Mouse (Mus musculus) layer of hippocampus, adult 8-10 months (tissue): ENCODE measurements at regions not wholly inside any gene's neighbourhood (a gene's known extent, or its start where the extent isn't known, plus 50 kb on each side); places are given as distances from the start of the nearest gene placed in this dataset.

Experiments used
- DNase-seq, 2 experiments: peaks; one replicate each; pipeline ENCODE4 v3.0.0; 2022; ENCODE audit warnings: low spot score in 2 of 2

DNA sequence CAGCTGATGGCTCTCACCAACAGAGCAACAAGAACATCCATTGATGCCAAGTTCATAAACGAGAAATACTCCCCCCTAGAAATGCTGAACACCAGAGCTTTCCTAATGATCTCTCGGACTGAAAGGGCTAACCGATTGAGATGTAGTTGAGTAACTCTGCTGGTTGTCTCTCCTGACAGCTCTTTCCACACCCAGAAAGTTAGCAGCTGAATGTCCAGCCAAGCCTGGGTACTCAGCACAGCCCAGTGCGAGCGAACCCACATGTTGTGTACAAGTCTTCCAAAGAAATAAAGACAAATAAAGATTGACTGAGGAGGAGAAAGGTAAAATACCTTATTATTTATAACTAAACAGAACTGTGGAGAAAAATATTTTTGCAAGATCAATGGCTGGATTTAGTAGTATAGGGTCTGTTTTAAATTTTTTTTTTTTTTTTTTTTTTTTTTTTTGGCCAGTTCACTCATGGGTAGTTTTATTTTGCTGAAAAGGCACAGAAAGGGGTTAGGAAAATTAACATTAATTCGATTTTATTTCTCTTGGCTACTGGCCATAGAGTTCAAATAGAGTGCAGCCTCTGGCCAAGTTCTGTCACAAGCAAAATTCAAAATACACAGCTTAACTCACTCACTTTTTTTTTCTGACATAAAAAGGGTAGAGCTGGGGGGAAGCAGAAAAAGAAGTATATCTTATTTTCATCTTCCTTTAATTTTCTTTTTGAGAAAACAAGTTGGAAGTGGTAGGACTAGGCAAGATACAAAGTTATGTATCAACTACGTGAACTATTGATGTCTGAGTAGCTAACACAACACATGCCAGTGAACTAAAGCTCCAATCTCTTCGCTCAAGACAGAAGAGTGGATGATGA, 261.2 kb upstream of the Npvf start:
- DNase-seq = no peak

- no peak for DNase-seq
Measured at GRCm38 (mm10) chr6:50918248-50918647, 264.0 kb upstream of the Npvf start.

- DNase-seq = no peak
Measured at GRCm38 (mm10) chr6:50922235-50922634, 268.0 kb upstream of the Npvf start.

GRCm38 (mm10) chr6:50924571-50924970, 270.3 kb upstream of the Npvf start:
- DNase-seq = no peak

- DNase-seq = no peak
Measured at GRCm38 (mm10) chr6:50924998-50925397, 270.8 kb upstream of the Npvf start.

DNA sequence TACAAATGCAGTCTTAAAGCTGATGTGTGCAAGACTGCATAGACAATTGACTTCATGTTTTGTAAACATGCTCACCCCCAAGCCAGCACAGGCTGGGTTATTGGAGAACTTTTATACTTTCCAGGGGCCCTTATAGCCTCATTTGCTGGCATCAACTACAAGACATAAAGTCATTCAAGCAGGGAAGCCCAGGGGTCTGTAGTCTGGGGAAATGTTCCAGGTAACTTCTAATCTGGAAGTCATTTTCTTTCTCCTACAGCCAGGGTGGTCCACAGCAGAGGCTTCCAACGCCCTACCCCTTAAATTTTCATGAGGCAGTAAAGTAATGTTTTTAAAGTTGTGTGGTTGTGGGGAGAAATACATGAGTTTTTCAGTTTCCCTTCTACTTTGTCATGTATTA, 272.1 kb upstream of the Npvf start:
- DNase-seq = no peak

DNA sequence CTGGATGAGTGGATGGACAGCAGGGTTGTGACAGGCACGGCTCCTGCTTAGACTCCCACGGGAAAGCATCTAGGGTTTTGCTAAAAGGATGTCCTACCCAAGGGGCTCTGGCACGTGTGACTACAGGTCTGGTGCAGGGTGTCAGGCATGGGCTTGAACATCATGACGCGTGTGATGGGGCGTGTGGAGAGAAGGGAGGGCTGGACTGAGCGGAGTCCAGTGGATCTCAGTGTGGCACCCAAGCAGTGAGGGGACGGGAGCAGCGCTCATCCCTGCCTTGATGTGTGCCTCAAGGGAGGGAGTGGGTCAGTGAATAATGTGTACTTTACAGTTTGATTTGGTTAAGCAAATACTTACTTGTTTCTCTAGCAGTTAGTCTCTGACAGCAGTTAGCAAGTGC, 275.3 kb upstream of the Npvf start:
- no peak for DNase-seq

- no peak for DNase-seq
Measured at GRCm38 (mm10) chr6:50933510-50933909, 279.3 kb upstream of the Npvf start.

DNA sequence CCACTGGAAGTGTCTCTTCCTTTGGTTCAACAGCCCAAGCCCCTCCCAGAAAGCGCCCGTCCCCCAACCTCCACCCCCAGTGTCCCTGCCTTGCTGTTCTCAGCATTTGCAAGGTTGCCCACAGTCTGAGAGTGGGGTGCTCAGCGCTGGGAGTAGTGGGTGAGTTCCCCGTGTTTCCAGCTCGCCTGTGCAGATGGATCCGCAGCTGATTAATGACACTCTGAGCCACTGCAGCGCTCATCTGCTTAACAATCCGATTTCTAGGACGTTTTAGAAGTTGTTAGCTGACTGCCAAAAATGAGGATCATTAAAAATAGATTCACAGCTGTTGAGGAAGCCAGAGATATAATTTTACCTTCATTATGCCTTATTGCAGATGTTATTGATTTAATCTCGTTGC, 280.0 kb upstream of the Npvf start:
- peak; percentile 47 to 48 for DNase-seq

DNA sequence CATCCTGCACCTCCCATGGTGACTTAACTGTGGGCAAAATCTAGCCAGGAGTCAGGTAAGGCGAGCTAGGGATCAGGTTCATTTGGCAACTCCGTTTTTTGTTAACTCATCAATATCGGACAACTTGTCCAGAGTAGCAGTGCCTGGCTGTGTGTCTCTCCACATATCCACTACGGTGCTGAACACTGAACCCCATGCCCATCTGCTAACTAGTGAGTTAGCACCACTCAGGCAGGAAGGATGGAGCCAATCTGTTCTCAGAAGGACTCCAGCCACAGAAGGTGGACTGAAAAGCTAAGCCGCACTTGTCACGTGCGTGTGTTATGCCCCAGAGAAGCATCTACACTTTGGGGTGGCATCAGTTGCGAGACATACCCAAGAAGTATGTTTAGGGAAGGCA, 282.1 kb upstream of the Npvf start:
- DNase-seq = no peak

GRCm38 (mm10) chr6:50937094-50937493, 282.9 kb upstream of the Npvf start:
- DNase-seq = peak; percentile 33 to 81

DNA sequence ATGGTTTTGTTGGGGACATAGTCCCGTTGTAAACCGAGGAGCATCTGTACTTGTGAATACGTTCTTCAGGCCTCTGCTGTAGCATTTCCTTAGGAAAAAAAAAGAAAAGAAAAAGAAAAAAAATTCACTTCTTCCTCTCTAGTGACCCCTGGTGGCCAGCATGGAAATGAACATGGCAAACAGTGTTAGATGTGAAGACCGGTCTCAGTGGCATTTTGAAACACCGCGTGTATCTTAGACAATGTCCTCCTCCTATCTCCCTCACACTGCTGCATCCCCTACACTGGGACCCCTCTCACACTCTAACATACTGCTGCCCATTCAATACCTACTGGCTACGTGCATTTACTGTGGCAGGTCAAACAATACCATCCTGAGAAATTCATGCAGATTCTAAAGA, 284.6 kb upstream of the Npvf start:
- no peak for DNase-seq

GRCm38 (mm10) chr6:50939440-50939839, 285.2 kb upstream of the Npvf start:
- DNase-seq = no peak

DNA sequence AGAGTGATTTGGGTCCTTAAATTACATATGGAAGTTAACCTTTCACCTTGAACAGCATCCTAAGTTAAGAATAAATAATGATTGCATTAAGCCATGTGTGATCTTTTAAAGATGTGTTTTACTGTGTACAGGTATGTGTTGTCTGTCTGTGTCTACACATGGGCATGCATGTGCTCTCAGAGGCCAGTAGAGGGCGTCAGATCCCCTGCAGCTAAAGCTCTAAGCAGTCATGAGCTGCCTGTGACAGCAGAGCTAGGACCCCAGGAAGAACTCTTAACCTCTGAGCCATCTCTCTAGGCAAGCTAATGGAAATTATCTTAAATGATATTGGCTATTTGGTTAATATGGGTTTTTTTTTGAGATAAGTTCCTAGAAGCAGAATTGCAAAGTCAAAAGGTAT, 285.9 kb upstream of the Npvf start:
- DNase-seq = no peak

GRCm38 (mm10) chr6:50940641-50941398, 286.6 kb upstream of the Npvf start:
- no peak for DNase-seq

- no peak for DNase-seq
Measured at GRCm38 (mm10) chr6:50942696-50943095, 288.5 kb upstream of the Npvf start.

GRCm38 (mm10) chr6:50948061-50948460, 293.8 kb upstream of the Npvf start:
- DNase-seq = no peak

DNA sequence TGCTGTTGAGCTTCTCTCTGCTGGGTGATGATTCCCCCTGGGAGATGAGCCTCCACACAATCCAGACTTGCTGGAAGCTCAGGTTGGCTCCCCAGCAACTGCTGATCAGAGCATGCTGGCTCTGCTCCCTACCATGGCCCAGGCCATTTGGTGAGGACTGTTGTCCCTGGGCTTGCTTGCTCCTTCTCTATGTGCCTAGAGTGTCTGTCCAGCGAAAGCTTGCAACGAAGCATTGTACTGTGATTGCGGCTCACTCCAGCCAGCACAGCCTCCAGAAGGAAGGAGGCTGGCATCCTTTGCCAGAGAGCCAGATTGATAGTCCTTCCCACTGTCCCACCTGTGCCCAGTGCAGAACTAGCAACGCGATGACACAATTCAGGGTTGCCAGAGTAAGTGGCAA, 295.1 kb upstream of the Npvf start:
- no peak for DNase-seq

GRCm38 (mm10) chr6:50949883-50950583, 295.8 kb upstream of the Npvf start:
- no peak for DNase-seq

DNA sequence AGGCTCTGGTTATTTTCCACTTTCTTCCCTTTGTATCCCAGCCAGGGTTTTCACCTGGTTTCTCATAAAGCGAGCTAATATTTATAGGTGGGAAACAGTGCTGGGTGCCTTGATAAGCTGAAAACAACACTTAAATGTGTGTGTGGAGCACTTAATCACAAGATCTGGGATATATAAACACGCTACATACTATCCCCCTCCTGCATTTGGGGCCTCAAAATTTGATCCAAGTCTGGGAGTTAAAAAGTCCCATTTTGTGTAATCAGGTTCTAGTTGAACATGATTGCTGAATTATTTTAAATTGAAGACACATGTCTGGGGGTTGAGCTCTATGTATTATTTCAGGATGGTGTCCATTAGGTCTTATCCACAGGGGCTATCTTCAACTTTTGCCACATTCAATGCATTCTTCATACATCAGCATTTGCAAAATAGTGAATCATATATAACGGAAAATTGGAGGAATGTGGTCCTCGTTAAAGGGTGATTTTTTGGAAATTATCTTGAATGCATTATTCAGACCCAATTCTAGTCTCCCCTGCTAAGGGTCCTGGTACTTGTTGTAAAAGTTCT, 303.2 kb upstream of the Npvf start:
- DNase-seq = no peak

DNA sequence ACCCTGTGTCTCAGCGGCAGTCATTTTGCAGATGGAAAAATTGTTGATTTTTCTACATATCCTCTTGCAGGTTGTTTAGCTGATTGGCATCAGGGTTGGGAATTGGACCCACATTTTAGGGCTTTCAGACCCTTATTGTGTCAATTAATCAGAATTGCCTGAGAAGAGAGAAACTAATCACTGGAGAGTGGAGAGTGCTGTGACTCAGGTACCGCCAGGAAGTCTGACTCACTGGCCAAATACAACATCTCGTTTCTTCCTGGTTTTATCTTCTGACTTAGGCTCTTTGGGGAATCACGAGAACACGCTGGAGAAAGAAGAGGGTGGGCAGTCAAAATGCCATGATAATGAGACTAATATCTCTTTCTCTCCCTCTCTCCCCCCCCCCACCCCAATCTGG, 306.1 kb upstream of the Npvf start:
- no peak for DNase-seq

DNA sequence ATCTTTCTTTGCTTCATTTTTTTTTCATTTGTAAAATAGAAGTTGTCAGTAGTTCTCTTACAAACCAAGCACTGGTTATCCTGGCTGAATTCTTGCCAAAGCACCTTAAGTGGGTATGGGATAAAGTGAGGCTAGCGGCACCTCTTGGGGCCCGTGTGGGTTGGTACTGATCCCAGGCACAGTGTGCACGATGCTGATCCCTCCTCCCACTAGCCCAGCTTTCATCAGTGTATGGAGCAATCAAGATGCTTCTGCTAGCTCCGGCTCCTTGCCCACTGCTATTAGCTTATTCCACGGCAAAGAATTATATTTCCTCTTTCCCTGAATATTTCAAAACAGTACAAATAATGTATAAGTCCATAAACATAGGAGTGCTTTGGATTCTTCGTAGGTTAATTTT, 307.4 kb upstream of the Npvf start:
- no peak for DNase-seq
